In the genomic region with DNA sequence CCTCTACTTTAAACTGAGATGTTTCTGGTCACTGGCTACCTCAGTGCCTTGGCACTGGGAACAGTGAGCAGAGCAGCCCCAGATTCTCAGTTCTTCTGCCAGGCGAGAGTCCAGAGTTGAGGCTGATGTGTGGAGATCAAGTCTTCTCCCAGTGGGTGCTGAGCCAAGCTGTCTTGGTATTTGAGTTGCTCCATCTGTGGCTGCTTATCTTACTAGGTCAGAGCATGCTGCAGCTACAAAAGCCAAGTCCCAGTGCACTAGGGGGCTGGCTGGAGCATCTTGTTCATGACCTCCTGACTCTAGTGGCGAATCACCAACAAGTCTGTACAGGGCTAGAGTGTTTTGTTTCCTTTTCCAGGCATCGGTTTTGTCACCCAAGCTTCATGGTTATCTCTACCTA, we compare ENCODE assay signal across 12 mouse cellular contexts.
A peak's percentile ranks its signal among the peaks of the same experiment; 100 is the strongest.
DNase-seq lines count a peak whose midpoint lies in the region; ATAC-seq and TF ChIP-seq lines count a peak whose summit lies in the region.
"Had no signal": no experiment of that assay in that cellular context is flagged by ENCODE, and none has a peak within 500 bp of the region (broad histone marks: within the 10 kb centered on the region; RNA-seq: fewer than 3 reads in every experiment).

No protein-coding gene starts in this region.

- peak; percentile 45 for DNase-seq in gastrocnemius, adult 2 months
- no peak for DNase-seq in gastrocnemius, adult 18-20 months (ENCODE audit: low spot score)
- peak; percentile 70 for DNase-seq in heart, adult 8-10 months (ENCODE audit: low spot score)
- DNase-seq in kidney, adult 9 months: peak; percentile 15
- peak; percentile 53 for DNase-seq in lung, postnatal 25 days (ENCODE audit: low spot score)
- DNase-seq in cerebellum, postnatal 4 days (ENCODE audit: low spot score in 2 of 2): no peak
- DNase-seq in cerebellum, postnatal 14 days: no peak
- DNase-seq: B cell, adult 2 months; cerebellum, adult 11-12 months had no signal

- ATAC-seq in CD4-positive, CD25-positive, alpha-beta regulatory T cell, adult 4 months: no peak

- no peak for TF ChIP-seq CTCF in gastrocnemius, adult 2 months (IDR thresholded peaks at IDR 0.05)

- no peak overlapping the region for H3K4me3 ChIP-seq in gastrocnemius, adult 2 months
- H3K4me3 ChIP-seq: limb, embryonic 12.5 days; lung, embryonic 15.5 days had no signal

- H3K27ac ChIP-seq in gastrocnemius, adult 2 months: no peak overlapping the region
- H3K27ac ChIP-seq: limb, embryonic 12.5 days; lung, embryonic 15.5 days had no signal

- intact Hi-C loops in gastrocnemius, adult 2 months (cut with DNase I): no loop called here

Comparison
In these comparisons a context has a peak if more than half of its experiments do, and no peak if none do; other contexts are left out.
1. DNase-seq: peak in gastrocnemius, adult 2 months (single experiment), heart, adult 8-10 months (single experiment), kidney, adult 9 months (single experiment) and lung, postnatal 25 days (single experiment); none in gastrocnemius, adult 18-20 months (single experiment), cerebellum, postnatal 4 days (0 of 2) and cerebellum, postnatal 14 days (0 of 2).